Mouse (Mus musculus): ENCODE measurements around the gene P2rx7. TPM values are rescaled to one million over a fixed set of nuclear protein-coding genes. Genes with fewer than 3 reads are reported as not detected.

P2rx7 gene
- total RNA-seq, 4 experiments from 2014 or later: 10.3 to 16.4 (median 13.1) TPM

GRCm38 (mm10) chr5:122730776-122731175 lies 87.1 kb downstream of the P2rx7 start:
- DNase-seq (ENCODE audit: low spot score in 2 of 2): no peak

DNA sequence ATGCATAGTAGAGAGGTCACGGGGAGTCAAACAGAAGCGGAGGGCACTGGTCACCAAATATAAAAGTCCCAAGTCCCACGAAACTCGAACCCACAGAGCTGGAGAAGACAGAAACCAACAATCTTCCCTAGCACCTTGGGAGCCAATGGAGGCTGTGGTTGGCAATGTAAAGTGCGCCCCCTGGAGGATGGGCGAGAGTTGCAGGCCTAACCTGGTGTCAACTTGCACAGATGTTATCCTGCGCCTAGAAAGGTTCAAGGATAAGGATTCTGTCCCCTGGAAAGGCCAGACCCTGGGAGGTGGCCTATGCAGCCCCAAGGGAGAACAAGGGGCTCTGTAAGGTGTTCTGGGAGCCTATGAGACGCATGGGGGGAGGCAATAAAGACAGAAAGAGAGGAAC lies 87.6 kb downstream of the P2rx7 start:
- DNase-seq (ENCODE audit: low spot score in 2 of 2): peak in 1 of 2 experiments; percentile 63

DNA sequence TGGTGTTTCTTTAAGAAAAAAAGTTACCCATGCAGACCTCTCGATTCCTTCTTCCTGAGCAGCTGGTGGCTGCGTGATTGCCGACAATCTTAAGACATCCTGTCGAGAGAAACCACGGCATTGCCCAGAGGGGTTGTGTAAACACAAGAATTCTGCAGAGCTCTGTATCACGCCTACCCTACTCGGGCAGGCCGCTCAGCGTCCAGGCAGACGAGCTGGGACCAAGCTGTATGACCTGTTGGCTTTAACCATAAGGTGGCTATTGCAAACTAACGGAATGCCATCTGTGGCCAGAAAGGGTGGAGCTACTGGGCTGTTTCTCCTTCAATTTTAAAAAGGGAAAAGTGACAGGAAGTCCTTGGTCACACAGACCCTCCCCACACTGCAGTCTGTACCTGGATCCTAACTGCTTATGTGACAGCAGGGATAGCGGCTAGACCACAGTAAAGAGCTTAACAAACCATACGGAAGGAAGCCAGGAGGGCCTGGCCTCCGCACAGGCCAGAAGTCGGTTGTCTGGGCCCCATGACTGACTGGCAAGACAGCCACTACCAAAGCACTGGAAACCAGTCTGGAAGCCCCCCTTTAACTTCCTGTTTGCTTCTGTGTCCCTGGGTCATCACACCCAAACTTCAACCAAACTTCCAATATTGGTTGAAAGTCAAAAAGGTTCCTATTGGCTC lies 88.4 kb downstream of the P2rx7 start:
- no peak for DNase-seq (ENCODE audit: low spot score in 2 of 2)

GRCm38 (mm10) chr5:122733881-122734280 lies 90.2 kb downstream of the P2rx7 start:
- DNase-seq (ENCODE audit: low spot score in 2 of 2): no peak

- no peak for DNase-seq (ENCODE audit: low spot score in 2 of 2)
These were observed 92.1 kb downstream of the P2rx7 start for GRCm38 (mm10) chr5:122735853-122736252.

- no peak for DNase-seq (ENCODE audit: low spot score in 2 of 2)
These were observed 93.0 kb downstream of the P2rx7 start for GRCm38 (mm10) chr5:122736761-122737160.

Small RNAs within 50 kb of the gene (microRNA-seq; reads per million reads assigned to microRNA genes)
- gene Mir8115: 0.96 to 4.8 reads per million in 2 experiments

Other genes starting within 250 kb of the P2rx7 start
- gene Anapc7, start 222.2 kb upstream of the P2rx7 start, total RNA-seq (2022): 10 to 100 TPM; 33.0 to 39.2 (median 36.3) TPM
- gene Atp2a2, start 141.7 kb upstream of the P2rx7 start, total RNA-seq (2022): 100 to 1,000 TPM; 558 to 681 (median 612) TPM
- gene Ift81, start 29.4 kb upstream of the P2rx7 start, total RNA-seq (2022): 10 to 100 TPM; 40.2 to 59.2 (median 48.5) TPM
- gene P2rx4, start 63.6 kb downstream of the P2rx7 start, total RNA-seq (2022): 10 to 100 TPM; 16.6 to 28.6 (median 20.2) TPM
- 10 to 100 TPM; 87.3 to 96.2 (median 93.0) TPM for gene Camkk2, start 135.5 kb downstream of the P2rx7 start, total RNA-seq (2022)
- gene Anapc5, start 177.4 kb downstream of the P2rx7 start, total RNA-seq (2022): 100 to 1,000 TPM; 192 to 236 (median 203) TPM
- gene Rnf34, start 206.1 kb downstream of the P2rx7 start, total RNA-seq (2022): 10 to 100 TPM; 49.7 to 59.8 (median 56.6) TPM

Data from layer of hippocampus, adult 8-10 months (tissue).